Mouse (Mus musculus) midbrain, embryonic 10.5 days (tissue): ENCODE measurements around the gene Zbtb8os. TPM values are rescaled to one million over a fixed set of nuclear protein-coding genes. Genes with fewer than 3 reads are reported as not detected.

Source experiments
- DNase-seq: peaks from one replicate; pipeline ENCODE4 v3.0.0-alpha.2; 2017; ENCODE audit warnings: low spot score
- H3K27ac ChIP-seq: fragments of 300-500 bp; sonication (generic); replicated peaks from 2 replicates; pipeline ENCODE4 v1.5.1; 2016; ENCODE audit warnings: mild to moderate bottlenecking
- H3K27me3 ChIP-seq: fragments of 300-500 bp; sonication (generic); 2 replicates; pipeline ENCODE4 v1.6.1; 2016; ENCODE audit warnings: low read depth, mild to moderate bottlenecking; ENCODE audit not compliant: poor library complexity, severe bottlenecking
- H3K36me3 ChIP-seq: fragments of 300-500 bp; sonication (generic); 2 replicates; pipeline ENCODE4 v1.6.1; 2016; ENCODE audit warnings: mild to moderate bottlenecking, moderate library complexity
- H3K4me1 ChIP-seq: fragments of 300-500 bp; sonication (generic); 2 replicates; pipeline ENCODE4 v1.6.1; 2016
- H3K4me3 ChIP-seq: fragments of 300-500 bp; sonication (generic); 2 replicates; pipeline ENCODE4 v1.5.1; 2016; ENCODE audit warnings: mild to moderate bottlenecking, moderate library complexity
- H3K9me3 ChIP-seq: fragments of 300-500 bp; sonication (generic); replicated peaks from 2 replicates; pipeline ENCODE4 v1.6.1; 2016; ENCODE audit warnings: mild to moderate bottlenecking
- WGBS: fragments of 180-500 bp; shearing (Covaris S2); methylation state at CpG from one replicate; pipeline ENCODE4 v1.1.7; 2016; 5-methylcytosine and 5-hydroxymethylcytosine counted together
- polyA plus RNA-seq: library from polyadenylated mRNA; unstranded; fragments of >200 nt; fragmentation: Nextera tagmentation; extraction: Ambion mirVana; gene quantifications from 2 replicates; pipeline ENCODE4 v1.2.1, GENCODE M21; 2016

Gene Zbtb8os
- polyA plus RNA-seq, 1 experiment from 2014 or later, result 48.3 TPM

- Histone ChIP-seq H3K27me3 (no peaks in the 10 kb centered on the region), H3K4me1 (peaks cover 10% of the 10 kb centered on the region), H3K4me3 (no peak overlapping the region), H3K9me3 (no peaks in the 10 kb centered on the region; the same call in 1 of the 2 replicates), H3K27ac (no peak overlapping the region), H3K36me3 (peaks cover 42% of the 10 kb centered on the region)
- no peak for DNase-seq
- WGBS, result 81% methylated on average over 5 of the region's 5 CpGs
These were observed 32.1 kb upstream of the Zbtb8os start for GRCm38 (mm10) chr4:129303401-129303800.

GRCm38 (mm10) chr4:129303816-129304215 is 31.7 kb upstream of the Zbtb8os start:
- Histone ChIP-seq H3K4me1 (peaks cover 6% of the 10 kb centered on the region), H3K27ac (no peak overlapping the region), H3K36me3 (peaks cover 46% of the 10 kb centered on the region), H3K4me3 (no peak overlapping the region), H3K9me3 (no peaks in the 10 kb centered on the region; the same call in 1 of the 2 replicates), H3K27me3 (no peaks in the 10 kb centered on the region)
- whole genome bisulfite sequencing, result 89% methylated on average over 9 of the region's 9 CpGs
- DNase-seq, result no peak

GRCm38 (mm10) chr4:129304306-129304705 is 31.2 kb upstream of the Zbtb8os start:
- Histone ChIP-seq H3K9me3 (no peaks in the 10 kb centered on the region; the same call in 1 of the 2 replicates), H3K27me3 (no peaks in the 10 kb centered on the region), H3K4me3 (no peak overlapping the region), H3K36me3 (peaks cover 51% of the 10 kb centered on the region), H3K4me1 (peaks cover 1% of the 10 kb centered on the region; the same call in 1 of the 2 replicates), H3K27ac (no peak overlapping the region)
- no peak for DNase-seq
- 91% methylated on average over 1 of the region's 1 CpGs for WGBS

- Histone ChIP-seq H3K4me3 (no peak overlapping the region), H3K4me1 (no peaks in the 10 kb centered on the region), H3K9me3 (no peaks in the 10 kb centered on the region), H3K36me3 (peaks cover 84% of the 10 kb centered on the region), H3K27me3 (no peaks in the 10 kb centered on the region), H3K27ac (no peak overlapping the region)
- 91% methylated on average over 1 of the region's 1 CpGs for WGBS
- no peak for DNase-seq
These were observed 27.6 kb upstream of the Zbtb8os start for GRCm38 (mm10) chr4:129307936-129308335.

GRCm38 (mm10) chr4:129313886-129314285 is 21.6 kb upstream of the Zbtb8os start:
- no peak for DNase-seq
- 87% methylated on average over 3 of the region's 3 CpGs for WGBS
- Histone ChIP-seq H3K36me3 (peaks cover 100% of the 10 kb centered on the region), H3K4me1 (no peaks in the 10 kb centered on the region), H3K4me3 (no peak overlapping the region), H3K9me3 (no peaks in the 10 kb centered on the region), H3K27ac (no peak overlapping the region), H3K27me3 (no peaks in the 10 kb centered on the region)

GRCm38 (mm10) chr4:129320876-129321275 is 14.6 kb upstream of the Zbtb8os start:
- no peak overlapping the region for H3K4me3 ChIP-seq
- 96% methylated on average over 1 of the region's 1 CpGs for WGBS
- H3K4me1 ChIP-seq, result peaks cover 3% of the 10 kb centered on the region; the same call in 1 of the 2 replicates
- H3K9me3 ChIP-seq, result no peaks in the 10 kb centered on the region
- peaks cover 100% of the 10 kb centered on the region for H3K36me3 ChIP-seq
- DNase-seq, result no peak
- H3K27ac ChIP-seq, result no peak overlapping the region
- H3K27me3 ChIP-seq, result no peaks in the 10 kb centered on the region

GRCm38 (mm10) chr4:129322042-129322441 is 13.5 kb upstream of the Zbtb8os start:
- WGBS, result 95% methylated on average over 5 of the region's 5 CpGs
- peaks cover 8% of the 10 kb centered on the region; the same call in 1 of the 2 replicates for H3K4me1 ChIP-seq
- H3K27ac ChIP-seq, result no peak overlapping the region
- peaks cover 100% of the 10 kb centered on the region for H3K36me3 ChIP-seq
- H3K4me3 ChIP-seq, result no peak overlapping the region
- no peak for DNase-seq
- H3K9me3 ChIP-seq, result no peaks in the 10 kb centered on the region
- no peaks in the 10 kb centered on the region for H3K27me3 ChIP-seq

- Histone ChIP-seq H3K9me3 (no peaks in the 10 kb centered on the region), H3K4me1 (peaks cover 8% of the 10 kb centered on the region; the same call in 1 of the 2 replicates), H3K36me3 (peaks cover 100% of the 10 kb centered on the region), H3K27me3 (no peaks in the 10 kb centered on the region), H3K4me3 (no peak overlapping the region), H3K27ac (no peak overlapping the region)
- DNase-seq, result no peak
- 96% methylated on average over 1 of the region's 1 CpGs for WGBS
These were observed 12.0 kb upstream of the Zbtb8os start for GRCm38 (mm10) chr4:129323491-129323890.

GRCm38 (mm10) chr4:129324756-129325155 is 10.7 kb upstream of the Zbtb8os start:
- 100% methylated on average over 1 of the region's 1 CpGs for WGBS

GRCm38 (mm10) chr4:129326191-129326590 is 9.3 kb upstream of the Zbtb8os start:
- 93% methylated on average over 1 of the region's 1 CpGs for WGBS
- peaks cover 100% of the 10 kb centered on the region for H3K36me3 ChIP-seq
- H3K4me1 ChIP-seq, result peaks cover 13% of the 10 kb centered on the region

More at GRCm38 (mm10) chr4:129324756-129325155, 10.7 kb upstream of the Zbtb8os start:
- no peak overlapping the region for H3K4me3 ChIP-seq
- no peaks in the 10 kb centered on the region for H3K27me3 ChIP-seq
- no peak overlapping the region for H3K27ac ChIP-seq
- peaks cover 8% of the 10 kb centered on the region; the same call in 1 of the 2 replicates for H3K4me1 ChIP-seq
- no peaks in the 10 kb centered on the region for H3K9me3 ChIP-seq
- peaks cover 100% of the 10 kb centered on the region for H3K36me3 ChIP-seq
- DNase-seq, result no peak

GRCm38 (mm10) chr4:129332846-129333245 is 2.6 kb upstream of the Zbtb8os start:
- DNase-seq, result no peak
- Histone ChIP-seq H3K9me3 (no peaks in the 10 kb centered on the region), H3K4me3 (peak overlapping the region; percentile 97), H3K27ac (no peak overlapping the region), H3K4me1 (peaks cover 51% of the 10 kb centered on the region), H3K36me3 (peaks cover 61% of the 10 kb centered on the region), H3K27me3 (no peaks in the 10 kb centered on the region)
- 76% methylated on average over 1 of the region's 1 CpGs for WGBS

More at GRCm38 (mm10) chr4:129326191-129326590, 9.3 kb upstream of the Zbtb8os start:
- Histone ChIP-seq H3K9me3 (no peaks in the 10 kb centered on the region), H3K27ac (no peak overlapping the region), H3K4me3 (no peak overlapping the region), H3K27me3 (no peaks in the 10 kb centered on the region)
- no peak for DNase-seq

- H3K9me3 ChIP-seq, result no peaks in the 10 kb centered on the region
- H3K4me3 ChIP-seq, result peak overlapping the region; percentile 97
- peak overlapping the region; percentile 99 for H3K27ac ChIP-seq
- peaks cover 51% of the 10 kb centered on the region for H3K4me1 ChIP-seq
- 0% methylated on average over 62 of the region's 62 CpGs for WGBS
- H3K27me3 ChIP-seq, result no peaks in the 10 kb centered on the region
- DNase-seq, result no peak
- H3K36me3 ChIP-seq, result peaks cover 42% of the 10 kb centered on the region
These were observed 749 bp upstream of the Zbtb8os start for GRCm38 (mm10) chr4:129334677-129335215.

GRCm38 (mm10) chr4:129336291-129336690 is 796 bp downstream of the Zbtb8os start:
- no peak for DNase-seq
- Histone ChIP-seq H3K4me1 (peaks cover 46% of the 10 kb centered on the region), H3K9me3 (no peaks in the 10 kb centered on the region), H3K27me3 (no peaks in the 10 kb centered on the region), H3K27ac (peak overlapping the region; percentile 99), H3K4me3 (peak overlapping the region; percentile 97), H3K36me3 (peaks cover 35% of the 10 kb centered on the region)
- WGBS, result 55% methylated on average over 14 of the region's 14 CpGs
